Mouse (Mus musculus) cortical plate, adult 2 months (tissue): ENCODE measurements around the gene Lrrfip2.

Experiments used
- CTCF ChIP-seq: fragments of 200-500 bp; IDR thresholded peaks from 2 replicates; pipeline ENCODE4 v1.5.1; 2011; ENCODE audit warnings: mild to moderate bottlenecking, control low read depth, low read length; ENCODE audit not compliant: insufficient read depth; ENCODE audit errors: extremely low read depth
- POLR2A ChIP-seq: fragments of 200-500 bp; IDR thresholded peaks from 2 replicates; pipeline ENCODE4 v1.6.1; 2011; ENCODE audit warnings: mild to moderate bottlenecking, low read length, control low read depth; ENCODE audit not compliant: insufficient read depth; ENCODE audit errors: extremely low read depth

GRCm38 (mm10) chr9:111077745-111078144 is 39.6 kb upstream of the Lrrfip2 start:
- TF ChIP-seq POLR2A: no peak
- TF ChIP-seq CTCF: peak; percentile 46
